Mouse (Mus musculus): ENCODE measurements around the gene Chm.
"Not testable (repeated sequence)": the region's sequence is repeated elsewhere in the genome, so short reads cannot be mapped to it uniquely, and the experiment has no call there.

The Chm gene

GRCm38 (mm10) chrX:113185230-113185985, at the start of gene Chm:
Gene Chm (minus strand): TSS chrX:113185517.
- peak; percentile 74 for DNase-seq (ENCODE audit: low read depth, low spot score)

GRCm38 (mm10) chrX:113193901-113194300, 8.6 kb upstream of the Chm start:
- no peak for DNase-seq (ENCODE audit: low read depth, low spot score)

DNA sequence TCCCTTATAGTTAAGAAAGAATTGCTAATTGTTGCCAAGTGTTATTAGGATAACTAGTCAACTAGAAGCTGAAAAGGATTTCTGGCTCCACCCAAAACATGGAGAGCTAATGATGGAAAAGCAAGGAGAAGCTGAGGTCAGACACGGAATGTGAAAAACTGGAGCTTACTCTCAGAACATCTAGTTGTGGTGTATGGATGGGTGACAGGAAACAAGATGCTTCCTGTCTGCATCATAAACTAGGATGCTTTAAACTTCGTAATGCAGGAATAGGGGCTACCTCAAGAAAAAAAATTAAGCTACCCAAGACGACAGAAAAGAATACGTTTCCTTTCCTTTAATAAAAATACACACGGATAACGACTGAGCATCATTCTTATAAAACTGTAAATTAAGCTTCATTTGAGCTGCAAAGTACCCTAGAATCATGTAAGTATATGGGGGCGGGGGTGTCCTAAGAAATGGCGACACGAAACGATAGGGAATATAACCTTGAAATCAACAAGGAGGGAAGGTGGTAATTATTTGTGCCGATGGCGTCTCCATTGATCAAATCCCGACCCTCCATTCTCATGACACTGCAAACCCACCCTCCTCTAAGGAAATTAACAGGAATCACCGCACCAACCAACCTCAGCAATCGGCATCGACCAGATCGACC, 618 bp downstream of the Chm start:
- DNase-seq (ENCODE audit: low read depth, low spot score): no peak

GRCm38 (mm10) chrX:113180856-113181255, 4.5 kb downstream of the Chm start:
- not testable (repeated sequence) for DNase-seq (ENCODE audit: low read depth, low spot score)

DNA sequence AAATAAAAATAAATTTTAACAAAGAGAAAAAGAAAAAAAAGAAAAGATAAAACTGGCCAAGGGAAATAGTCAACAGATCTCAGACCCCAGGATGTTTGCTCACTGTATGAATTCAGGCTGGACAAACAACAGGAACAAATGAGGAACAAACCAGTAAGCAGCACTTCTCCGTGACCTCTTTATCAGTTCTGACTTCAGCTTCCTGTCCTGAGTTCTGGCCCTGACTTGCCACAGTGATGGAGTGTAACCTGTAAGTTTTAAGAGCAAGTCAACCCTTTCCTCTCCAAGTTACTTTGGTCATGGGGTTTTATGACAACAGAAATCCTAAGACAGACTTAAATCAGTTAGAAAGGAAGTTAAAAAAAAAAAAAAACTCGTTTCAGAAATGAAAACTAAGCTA, 12.6 kb downstream of the Chm start:
- no peak for DNase-seq (ENCODE audit: low read depth, low spot score)

GRCm38 (mm10) chrX:113172271-113172670, 13.0 kb downstream of the Chm start:
- DNase-seq (ENCODE audit: low read depth, low spot score): no peak

DNA sequence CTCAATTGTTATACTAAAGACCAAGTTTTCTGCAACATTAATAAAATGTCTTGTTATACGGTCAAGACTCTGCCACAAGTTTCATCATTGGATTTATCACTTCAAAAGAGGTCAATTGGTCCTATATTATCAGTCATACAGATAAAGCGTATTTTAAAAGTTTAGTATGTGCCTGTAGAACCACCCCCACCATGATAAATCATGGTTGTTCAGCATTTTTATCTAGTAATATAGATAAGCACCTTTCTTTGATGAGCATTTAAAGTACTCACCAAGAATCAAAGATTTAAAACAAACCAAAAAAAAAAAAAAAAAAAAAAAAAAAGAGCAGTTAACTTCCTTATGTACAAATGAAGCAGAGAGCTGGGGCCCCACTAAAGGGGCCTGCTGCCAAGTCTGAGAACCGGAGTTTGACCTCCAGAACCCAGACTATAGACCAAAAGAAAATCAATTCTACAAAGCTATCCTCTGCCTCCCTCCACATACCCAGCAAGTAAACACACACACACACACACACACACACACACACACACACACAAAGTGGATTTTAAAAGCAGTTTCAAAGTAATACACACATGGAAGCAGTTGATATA, 25.0 kb downstream of the Chm start:
- no peak for DNase-seq (ENCODE audit: low read depth, low spot score)

- DNase-seq (ENCODE audit: low read depth, low spot score): no peak
Observed at GRCm38 (mm10) chrX:113084171-113084570, 101.1 kb downstream of the Chm start.

DNA sequence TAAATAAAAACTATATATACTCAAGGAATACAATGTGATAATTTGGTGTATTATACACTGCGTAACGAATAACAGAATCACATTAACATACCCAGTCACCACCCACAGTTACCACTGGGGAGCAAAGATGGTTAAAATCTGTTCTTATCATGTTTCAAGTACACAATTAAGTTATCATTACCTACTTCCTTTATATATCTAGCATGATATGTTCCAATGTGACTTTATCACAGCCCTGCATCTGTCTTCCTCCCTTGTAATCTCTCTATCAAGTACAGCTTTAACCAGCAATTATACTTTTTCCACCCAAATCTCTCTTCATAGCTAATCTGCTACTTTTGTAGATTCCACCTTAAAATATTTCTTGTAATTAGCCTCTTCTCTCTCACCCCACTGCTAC, 109.3 kb downstream of the Chm start:
- DNase-seq (ENCODE audit: low read depth, low spot score): no peak

DNA sequence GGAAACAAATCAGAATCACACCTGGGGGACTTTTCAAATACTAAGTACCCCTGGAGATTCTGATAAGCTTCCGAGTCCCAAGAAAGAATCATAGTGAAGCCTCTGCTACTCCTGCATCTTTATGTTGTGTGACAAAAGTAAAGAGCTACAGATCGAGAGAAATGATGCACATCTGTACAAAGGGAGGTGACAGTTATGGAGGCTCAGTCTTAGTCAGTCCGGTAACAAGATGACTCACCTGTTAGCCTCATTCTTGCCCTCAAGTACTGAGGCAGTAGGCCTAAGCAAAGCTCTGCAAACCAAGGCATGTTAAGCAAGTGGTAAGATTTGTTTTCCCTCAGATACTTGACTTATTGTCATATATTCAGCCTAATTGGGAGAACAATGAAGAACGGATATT, 110.5 kb downstream of the Chm start:
- no peak for DNase-seq (ENCODE audit: low read depth, low spot score)

DNA sequence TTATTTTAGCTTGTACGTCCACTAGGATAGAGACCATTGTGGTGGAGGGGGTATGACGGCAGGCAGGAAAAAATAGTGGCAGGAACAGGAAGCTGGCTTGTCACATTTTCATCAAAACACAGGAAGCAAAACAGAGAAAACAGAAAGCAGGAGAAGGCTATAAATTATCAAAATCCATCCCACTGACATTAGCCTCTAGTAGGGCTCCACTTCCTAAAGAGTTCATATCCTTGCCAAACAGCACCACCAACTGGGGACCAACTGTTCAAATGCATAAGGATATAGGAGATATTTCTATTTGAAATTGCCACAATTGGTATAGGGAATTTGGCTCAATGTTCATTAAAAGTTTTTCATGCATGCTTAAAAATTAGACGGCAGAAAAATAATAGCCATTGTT, 181.7 kb downstream of the Chm start:
- DNase-seq (ENCODE audit: low read depth, low spot score): no peak

DNA sequence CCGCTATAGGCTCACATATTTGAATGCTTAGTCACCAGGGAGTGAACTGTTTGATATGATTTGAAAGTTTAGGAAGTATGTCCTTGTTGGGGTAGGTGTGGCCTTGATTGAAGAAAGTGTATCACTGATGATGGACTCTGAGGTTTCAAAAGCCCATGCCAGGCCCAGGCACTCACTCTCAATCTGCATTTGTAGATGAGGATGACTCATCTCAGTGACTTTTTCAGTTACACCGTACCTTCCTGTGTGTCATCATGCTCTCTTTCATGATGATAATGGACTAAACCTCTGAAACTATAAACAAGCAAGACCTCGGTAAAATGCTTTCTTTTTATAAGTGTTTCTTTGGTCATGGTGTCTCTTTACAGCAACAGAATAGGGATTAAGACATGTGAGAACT, 183.1 kb downstream of the Chm start:
- DNase-seq (ENCODE audit: low read depth, low spot score): no peak
